In the genomic region with DNA sequence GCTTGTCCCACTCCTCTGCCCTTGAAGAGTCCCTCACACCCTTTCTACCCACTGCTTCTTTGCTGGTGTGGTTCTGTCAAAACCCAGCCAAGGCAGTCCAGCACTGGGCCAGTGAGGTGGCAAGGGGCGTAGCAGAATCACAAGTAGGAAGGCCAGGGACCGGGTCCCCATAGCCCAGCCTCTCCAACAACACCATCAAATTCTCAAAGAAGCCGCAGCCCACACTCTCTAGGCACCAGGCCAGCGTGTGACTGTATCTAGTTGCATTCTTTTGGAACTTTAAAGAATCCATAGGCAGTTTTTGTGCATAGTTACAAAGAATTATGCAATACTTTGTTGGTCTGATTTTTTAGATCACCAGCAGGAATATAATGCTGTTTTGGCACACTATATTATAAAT, we compare ENCODE assay signal across 14 mouse cellular contexts.
DNase-seq lines count a peak whose midpoint lies in the region; ATAC-seq and TF ChIP-seq lines count a peak whose summit lies in the region.
"Had no signal": no experiment of that assay in that cellular context is flagged by ENCODE, and none has a peak within 500 bp of the region (broad histone marks: within the 10 kb centered on the region; RNA-seq: fewer than 3 reads in every experiment).

No protein-coding gene starts in this region.

- no peak for DNase-seq in layer of hippocampus, adult 2 months (ENCODE audit: low spot score in 2 of 2)
- DNase-seq in layer of hippocampus, adult 18-20 months (ENCODE audit: low spot score in 2 of 2), result no peak
- peak; percentile 7 for DNase-seq in Muller cell, postnatal 12 days (ENCODE audit: inconsistent ontology term)
- DNase-seq in brain, adult 2 months (ENCODE audit: low read depth, low spot score), result peak; percentile 74
- no peak for DNase-seq in midbrain, postnatal 0 days (ENCODE audit: low spot score)
- no peak for DNase-seq in embryo, embryonic 11 days
- DNase-seq in layer of hippocampus, adult 8-10 months (ENCODE audit: low spot score in 2 of 2), result no peak
- DNase-seq: cerebellum, postnatal 36 days; heart, adult 18-20 months; heart, postnatal 4 days; kidney, adult 8-10 months; lung, postnatal 10 days had no signal

- no peak overlapping the region for H3K9ac ChIP-seq in midbrain, postnatal 0 days (replicated peaks; ENCODE audit: low read length, poor library complexity, severe bottlenecking)
- H3K9ac ChIP-seq: stomach, embryonic 15.5 days had no signal

- TF ChIP-seq CTCF in layer of hippocampus, adult 2 months (conservative IDR thresholded peaks at IDR 0.05), result no peak
- TF ChIP-seq CTCF in midbrain, postnatal 0 days (IDR thresholded peaks at IDR 0.05), result no peak

- H3K27me3 ChIP-seq in midbrain, postnatal 0 days (ENCODE audit: insufficient read depth, low read length), result no peaks in the 10 kb centered on the region
- H3K27me3 ChIP-seq: neural tube, embryonic 15.5 days; stomach, embryonic 15.5 days had no signal

- no peak overlapping the region for H3K4me3 ChIP-seq in layer of hippocampus, adult 2 months
- no peak overlapping the region for H3K4me3 ChIP-seq in midbrain, postnatal 0 days (ENCODE audit: low read depth, low read length)
- H3K4me3 ChIP-seq: neural tube, embryonic 15.5 days; stomach, embryonic 15.5 days had no signal

- no peaks in the 10 kb centered on the region; the same call in 1 of the 2 replicates for H3K4me1 ChIP-seq in midbrain, postnatal 0 days (ENCODE audit: insufficient read depth, low read length)
- H3K4me1 ChIP-seq: neural tube, embryonic 15.5 days; stomach, embryonic 15.5 days had no signal

- peak overlapping the region; percentile 2; the same call in 1 of the 2 replicates for H3K27ac ChIP-seq in layer of hippocampus, adult 2 months
- H3K27ac ChIP-seq in midbrain, postnatal 0 days (ENCODE audit: low read depth, low read length), result 0 out of 2 replicates have a peak overlapping the region, but pooled peaks have one; percentile 43
- H3K27ac ChIP-seq: neural tube, embryonic 15.5 days; stomach, embryonic 15.5 days had no signal

- no peak overlapping the region for H3K4me2 ChIP-seq in midbrain, postnatal 0 days (ENCODE audit: low read depth, low read length, poor library complexity, severe bottlenecking)
- H3K4me2 ChIP-seq: neural tube, embryonic 15.5 days; stomach, embryonic 15.5 days had no signal

- WGBS in midbrain, postnatal 0 days, result 63% methylated on average over 4 of the region's 4 CpGs

- no peaks in the 10 kb centered on the region for H3K9me3 ChIP-seq in midbrain, postnatal 0 days (ENCODE audit: low read length)
- H3K9me3 ChIP-seq: neural tube, embryonic 15.5 days; stomach, embryonic 15.5 days had no signal

- peaks cover 30% of the 10 kb centered on the region for H3K36me3 ChIP-seq in midbrain, postnatal 0 days (ENCODE audit: insufficient read depth, low read length)
- H3K36me3 ChIP-seq: stomach, embryonic 15.5 days had no signal

- no peak for ATAC-seq in midbrain, postnatal 0 days (ENCODE audit: low FRiP score)

Comparison
In these comparisons a context has a peak if more than half of its experiments do, and no peak if none do; other contexts are left out.
1. DNase-seq: peak in Muller cell, postnatal 12 days (single experiment) and brain, adult 2 months (single experiment); none in layer of hippocampus, adult 2 months (0 of 2), layer of hippocampus, adult 18-20 months (0 of 2), midbrain, postnatal 0 days (single experiment), embryo, embryonic 11 days (single experiment) and layer of hippocampus, adult 8-10 months (0 of 2).